Mouse (Mus musculus) kidney, adult 9 months (tissue): Measurements from ENCODE around the gene Zfp276.

Source experiments
- DNase-seq: peaks from one replicate; pipeline ENCODE4 v3.0.0; 2022

The Zfp276 gene

DNA sequence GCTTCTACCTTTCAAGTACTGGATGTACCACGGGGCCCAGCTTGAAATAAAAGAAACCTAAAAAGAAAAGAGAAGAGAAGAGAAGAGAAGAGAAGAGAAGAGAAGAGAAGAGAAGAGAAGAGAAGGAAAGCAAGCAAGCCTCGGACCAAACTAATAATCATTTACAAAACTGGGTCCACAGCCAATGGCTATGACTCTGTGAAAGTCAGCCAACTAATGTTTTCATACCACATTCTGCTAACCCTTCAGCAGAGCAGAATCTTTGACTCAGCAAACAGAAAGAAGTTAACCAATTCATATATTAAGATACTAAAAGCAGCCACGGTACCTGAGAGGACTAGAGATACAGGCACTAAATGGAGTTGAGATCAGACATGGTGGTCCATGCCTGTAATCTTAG, 38.3 kb downstream of the Zfp276 start:
- peak; percentile 69 for DNase-seq

DNA sequence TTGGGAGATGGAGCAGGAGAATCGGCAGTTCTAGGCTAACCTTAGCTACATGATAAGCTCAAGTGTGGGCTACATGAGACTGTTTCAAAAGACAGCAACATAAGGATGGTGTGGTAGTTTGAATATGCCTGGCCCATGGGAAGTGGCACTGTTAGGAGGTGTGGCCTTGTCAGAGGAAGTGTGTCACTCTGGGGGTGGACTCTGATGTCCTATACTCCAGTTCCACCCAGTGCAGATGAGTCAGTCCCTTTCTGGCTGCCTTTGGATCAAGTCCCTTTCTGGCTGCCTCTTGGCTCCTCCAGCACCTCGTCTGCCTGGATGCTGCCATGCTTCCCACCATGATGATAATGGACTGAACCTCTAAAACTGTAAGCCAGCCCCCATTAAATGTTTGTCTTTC, 38.8 kb downstream of the Zfp276 start:
- no peak for DNase-seq

DNA sequence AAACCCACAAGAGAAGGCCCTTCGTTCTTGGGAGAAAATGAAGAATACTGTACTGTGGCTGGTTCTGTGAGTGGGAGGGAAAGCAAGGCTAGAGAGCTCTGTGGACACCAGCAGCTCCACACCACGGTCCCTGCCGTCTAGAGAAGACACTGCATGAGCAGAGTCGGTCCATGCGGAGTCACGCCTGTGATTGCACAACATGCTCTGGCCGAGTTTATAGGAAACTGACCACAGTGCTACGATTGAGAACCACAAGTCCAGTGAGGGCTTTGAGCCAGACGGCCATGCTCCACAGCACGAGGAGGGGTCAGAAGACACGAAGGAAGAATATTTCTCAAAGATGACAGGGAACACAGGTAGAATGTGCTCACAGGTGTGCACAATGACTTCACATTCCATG, 44.3 kb downstream of the Zfp276 start:
- DNase-seq = peak; percentile 16

DNA sequence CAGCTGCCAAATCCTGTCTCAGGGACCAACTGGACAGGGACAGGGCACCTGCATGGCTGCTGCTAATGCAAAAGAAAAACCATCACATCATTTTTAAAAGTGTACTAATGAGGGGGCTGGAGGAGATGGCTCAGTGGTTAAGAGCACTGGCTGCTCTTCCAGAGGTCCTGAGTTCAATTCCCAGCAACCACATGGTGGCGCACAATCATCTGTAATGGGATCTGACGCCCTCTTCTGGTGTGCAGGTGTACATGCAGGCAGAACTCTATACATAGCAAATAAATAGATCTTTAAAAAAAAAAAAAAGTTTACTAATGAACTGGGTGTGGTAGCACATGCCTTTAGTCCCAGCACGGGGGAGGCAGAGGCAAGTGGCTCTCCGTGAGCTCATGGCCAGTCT, 54.7 kb downstream of the Zfp276 start:
- DNase-seq = no peak

DNA sequence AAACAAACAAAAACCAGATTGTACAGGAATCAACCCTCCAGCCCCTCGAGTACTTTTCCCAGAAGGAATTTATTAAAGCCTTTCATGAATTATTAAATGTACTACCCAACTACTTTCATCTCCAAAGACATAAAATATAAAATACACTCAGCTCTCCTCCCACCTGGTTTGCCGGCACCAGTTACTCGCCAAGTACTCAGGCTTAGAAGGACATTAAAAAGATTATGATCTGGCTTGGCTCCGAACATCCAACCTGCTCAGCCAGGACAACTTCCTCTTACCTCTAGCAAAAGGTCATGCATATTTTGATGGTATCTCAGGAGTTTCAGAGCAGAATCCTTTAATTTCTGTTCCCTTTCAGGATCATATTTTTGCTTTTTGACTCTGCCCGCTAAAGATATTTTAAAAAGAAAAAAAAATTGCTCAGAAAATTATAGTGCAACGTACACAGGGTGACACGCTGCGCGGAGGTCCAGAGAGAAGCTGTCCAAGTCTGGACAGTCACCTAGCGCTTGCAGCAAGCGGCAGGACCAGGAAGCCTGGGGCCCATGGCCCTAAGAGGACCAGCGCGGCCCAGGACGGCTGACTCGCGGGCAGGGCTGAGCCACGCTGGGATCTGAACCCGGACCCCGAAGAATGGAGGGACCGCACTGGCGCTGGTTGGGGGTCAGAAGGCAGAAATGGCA, 63.9 kb downstream of the Zfp276 start:
- DNase-seq = peak; percentile 29

DNA sequence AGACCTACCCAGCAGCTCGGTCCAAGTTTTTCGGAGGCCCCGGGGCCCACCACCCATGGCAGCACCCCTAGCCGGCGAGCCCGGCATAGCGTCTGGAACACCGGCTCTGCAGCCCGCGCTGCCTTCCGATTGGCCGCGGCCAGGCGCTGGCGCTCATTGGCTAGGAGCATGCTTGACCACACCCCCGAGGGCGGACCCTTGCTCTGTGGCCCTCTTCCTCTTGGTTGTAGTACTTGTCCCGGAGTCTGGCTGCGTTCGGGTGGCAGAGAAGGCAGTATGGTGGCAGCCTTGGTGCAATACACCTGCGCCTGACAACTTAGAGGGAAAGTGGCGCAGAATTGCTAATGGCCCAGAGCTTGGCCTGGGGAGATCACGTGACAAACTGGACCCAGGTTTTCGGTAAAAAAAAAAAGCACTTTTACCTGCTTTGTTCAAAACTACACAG, 64.5 kb downstream of the Zfp276 start, which contains the start of gene Fanca:
Gene Fanca, minus strand, starts transcription at position 110 of the 445 bp plus-strand sequence.
- DNase-seq = peak; percentile 95
